Mouse (Mus musculus): ENCODE data around the gene Zfp641. TPM values are rescaled to one million over a fixed set of nuclear protein-coding genes. Genes with fewer than 3 reads are reported as not detected.

The Zfp641 gene
- polyA plus RNA-seq, 1 experiment from 2014 or later: 0.75 TPM

Other genes with a start within 250 kb of the Zfp641 start
- gene Pfkm, start 203.6 kb downstream of the Zfp641 start, polyA plus RNA-seq (2015; fragmentation: Nextera tagmentation; extraction: Ambion mirVana): 49.2 and 49.9 TPM in 2 replicates
- 27.8 and 28.1 TPM in 2 replicates for gene Senp1, start 202.4 kb downstream of the Zfp641 start, polyA plus RNA-seq (2015; fragmentation: Nextera tagmentation; extraction: Ambion mirVana)
- 47.8 and 48.5 TPM in 2 replicates for gene Asb8, start 130.5 kb downstream of the Zfp641 start, polyA plus RNA-seq (2015; fragmentation: Nextera tagmentation; extraction: Ambion mirVana)
- 2.1 and 2.9 TPM in 2 replicates for gene Ccdc184, start 129.0 kb downstream of the Zfp641 start, polyA plus RNA-seq (2015; fragmentation: Nextera tagmentation; extraction: Ambion mirVana)
- not detected in 2 replicates for gene Olfr288, start 100.6 kb downstream of the Zfp641 start, polyA plus RNA-seq (2015; fragmentation: Nextera tagmentation; extraction: Ambion mirVana)
- gene Gm44579, start 75.2 kb downstream of the Zfp641 start, polyA plus RNA-seq (2015; fragmentation: Nextera tagmentation; extraction: Ambion mirVana): not detected in 2 replicates
- gene Olfr287, start 75.1 kb downstream of the Zfp641 start, polyA plus RNA-seq (2015; fragmentation: Nextera tagmentation; extraction: Ambion mirVana): not detected in 2 replicates
- 0.09 TPM in 1 of 2 replicates, not detected in the other for gene Olfr286, start 61.7 kb downstream of the Zfp641 start, polyA plus RNA-seq (2015; fragmentation: Nextera tagmentation; extraction: Ambion mirVana)
- not detected in 2 replicates for gene H1fnt, start 38.9 kb downstream of the Zfp641 start, polyA plus RNA-seq (2015; fragmentation: Nextera tagmentation; extraction: Ambion mirVana)
- gene Olfr285, start 21.2 kb upstream of the Zfp641 start, polyA plus RNA-seq (2015; fragmentation: Nextera tagmentation; extraction: Ambion mirVana): not detected in 2 replicates
- 0.67 and 0.87 TPM in 2 replicates for gene Olfr284, start 44.8 kb upstream of the Zfp641 start, polyA plus RNA-seq (2015; fragmentation: Nextera tagmentation; extraction: Ambion mirVana)
- 0.19 TPM in 1 of 2 replicates, not detected in the other for gene Olfr283, start 84.8 kb upstream of the Zfp641 start, polyA plus RNA-seq (2015; fragmentation: Nextera tagmentation; extraction: Ambion mirVana)
- 0.51 TPM in 1 of 2 replicates, not detected in the other for gene Olfr282, start 135.1 kb upstream of the Zfp641 start, polyA plus RNA-seq (2015; fragmentation: Nextera tagmentation; extraction: Ambion mirVana)
- 0.07 TPM in 1 of 2 replicates, not detected in the other for gene Olfr281, start 156.4 kb upstream of the Zfp641 start, polyA plus RNA-seq (2015; fragmentation: Nextera tagmentation; extraction: Ambion mirVana)
- not detected in 2 replicates for gene OR5BS1P, start 173.7 kb upstream of the Zfp641 start, polyA plus RNA-seq (2015; fragmentation: Nextera tagmentation; extraction: Ambion mirVana)
- not detected in 2 replicates for gene Lalba, start 186.6 kb upstream of the Zfp641 start, polyA plus RNA-seq (2015; fragmentation: Nextera tagmentation; extraction: Ambion mirVana)
- gene Olfr279, start 196.2 kb upstream of the Zfp641 start, polyA plus RNA-seq (2015; fragmentation: Nextera tagmentation; extraction: Ambion mirVana): 0.03 TPM in 1 of 2 replicates, not detected in the other
- 99.6 and 101 TPM in 2 replicates for gene Kansl2, start 238.1 kb upstream of the Zfp641 start, polyA plus RNA-seq (2015; fragmentation: Nextera tagmentation; extraction: Ambion mirVana)